Mouse (Mus musculus) CD4-positive naive resting alpha-beta T cell, adult 76 days (primary cell): Measurements from ENCODE around the gene Mgst1. TPM values are rescaled to one million over a fixed set of nuclear protein-coding genes. Genes with fewer than 3 reads are reported as not detected.

Experiments used
- total RNA-seq: library from RNA; stranded (reverse); gene quantifications from one replicate; pipeline ENCODE4 v1.2.4, GENCODE M21; 2023

The Mgst1 gene
- total RNA-seq, result 2.5 TPM

GRCm38 (mm10) chr6:138139930-138140329 lies at the start of gene Mgst1:
TSS of gene Mgst1 (plus strand) at chr6:138140316.

Other genes starting within 250 kb of the Mgst1 start
- not detected for gene Slc15a5, start 60.4 kb upstream of the Mgst1 start, total RNA-seq